Mouse (Mus musculus): ENCODE data around the gene Pak1. TPM values are rescaled to one million over a fixed set of nuclear protein-coding genes. Genes with fewer than 3 reads are reported as not detected.
"Not testable (repeated sequence)": the region's sequence is repeated elsewhere in the genome, so short reads cannot be mapped to it uniquely, and the experiment has no call there.

Pak1 gene
- polyA plus RNA-seq, 1 experiment from 2014 or later = 5.5 TPM

DNA sequence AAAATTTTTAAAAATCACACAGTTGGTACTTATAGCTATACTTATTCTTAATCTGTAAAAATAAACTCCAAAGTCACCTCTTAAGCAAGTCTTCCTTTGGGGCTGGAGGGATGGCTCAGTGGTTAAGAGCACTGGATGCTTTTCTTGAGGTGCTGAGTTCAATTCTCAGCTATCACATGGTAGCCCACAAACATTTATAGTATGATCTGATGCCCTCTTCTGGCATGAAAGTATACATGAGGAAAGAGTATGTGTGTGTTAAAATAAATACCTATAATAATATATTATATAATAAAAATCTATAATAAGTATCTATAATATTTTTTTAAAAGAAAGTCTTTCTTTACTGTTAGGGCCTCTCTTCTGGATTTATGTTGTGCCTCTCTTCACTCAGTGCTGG lies 58.2 kb downstream of the Pak1 start:
- no peak overlapping the region for H3K9ac ChIP-seq (ENCODE audit: low read depth, low read length)
- no peak overlapping the region for H3K27ac ChIP-seq (ENCODE audit: low read depth, low read length)
- H3K27me3 ChIP-seq (ENCODE audit: control insufficient read depth, insufficient read depth, low read length) = no peaks in the 10 kb centered on the region
- no peak overlapping the region for H3K4me2 ChIP-seq
- no peaks in the 10 kb centered on the region for H3K36me3 ChIP-seq (ENCODE audit: control insufficient read depth, insufficient read depth, low read length)
- H3K4me1 ChIP-seq (ENCODE audit: control insufficient read depth, insufficient read depth, low read length) = no peaks in the 10 kb centered on the region
- ATAC-seq (replicated peaks; ENCODE audit: insufficient number of reproducible peaks, low FRiP score, low TSS enrichment) = no peak
- no peaks in the 10 kb centered on the region for H3K9me3 ChIP-seq (replicated peaks; ENCODE audit: control insufficient read depth, low read length)
- no peak overlapping the region for H3K4me3 ChIP-seq (ENCODE audit: low read depth, low read length)

DNA sequence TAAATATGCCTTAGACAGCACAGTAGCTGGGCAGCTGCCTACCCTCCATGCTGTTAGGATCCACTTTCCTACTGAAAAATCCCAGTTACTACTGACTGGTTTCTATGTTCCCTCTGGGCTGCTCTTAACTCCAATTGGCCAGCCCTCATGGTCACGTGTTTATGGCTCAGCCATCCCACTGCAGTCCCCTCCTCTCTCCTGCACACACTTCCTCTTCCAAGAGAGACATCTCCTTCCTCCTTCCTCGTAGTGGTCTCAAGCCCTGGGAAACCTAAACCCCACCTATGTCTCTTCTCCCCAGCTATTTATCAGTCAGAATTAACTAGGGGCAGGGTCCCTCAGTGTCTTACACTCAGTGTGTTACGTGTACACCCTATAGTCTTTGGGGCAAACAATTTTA lies 61.2 kb downstream of the Pak1 start:
- H3K4me2 ChIP-seq; H3K27ac ChIP-seq (ENCODE audit: low read depth, low read length); H3K9ac ChIP-seq (ENCODE audit: low read depth, low read length); H3K27me3 ChIP-seq (ENCODE audit: control insufficient read depth, insufficient read depth, low read length); ATAC-seq (replicated peaks; ENCODE audit: insufficient number of reproducible peaks, low FRiP score, low TSS enrichment); H3K4me3 ChIP-seq (ENCODE audit: low read depth, low read length); H3K4me1 ChIP-seq (ENCODE audit: control insufficient read depth, insufficient read depth, low read length); H3K9me3 ChIP-seq (replicated peaks; ENCODE audit: control insufficient read depth, low read length); H3K36me3 ChIP-seq (ENCODE audit: control insufficient read depth, insufficient read depth, low read length): not testable (repeated sequence)
- WGBS (ENCODE audit: insufficient replicate concordance) = 66% methylated on average over 3 of the region's 3 CpGs

DNA sequence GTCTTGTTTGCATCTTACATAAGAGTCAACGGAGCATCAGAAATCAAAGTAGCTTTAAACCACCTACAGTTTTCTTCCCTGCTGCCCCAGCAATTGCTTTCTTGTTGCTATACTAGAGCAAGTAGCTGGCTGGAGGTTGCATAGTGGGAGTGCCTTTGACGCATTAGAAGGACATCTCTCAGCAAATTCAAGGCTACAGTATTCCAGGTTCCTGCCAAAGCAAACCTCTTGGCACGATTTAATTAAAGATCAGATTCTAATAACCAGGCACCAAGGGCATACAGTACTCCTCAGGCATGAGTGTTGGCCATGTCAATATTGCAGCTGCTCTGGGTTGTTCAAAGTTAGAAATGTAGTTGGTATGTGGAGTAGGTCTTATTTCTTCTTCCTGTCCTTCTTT lies 62.0 kb downstream of the Pak1 start:
- H3K9me3 ChIP-seq (replicated peaks; ENCODE audit: control insufficient read depth, low read length) = no peaks in the 10 kb centered on the region
- no peaks in the 10 kb centered on the region for H3K4me1 ChIP-seq (ENCODE audit: control insufficient read depth, insufficient read depth, low read length)
- no peak overlapping the region for H3K9ac ChIP-seq (ENCODE audit: low read depth, low read length)
- no peaks in the 10 kb centered on the region for H3K27me3 ChIP-seq (ENCODE audit: control insufficient read depth, insufficient read depth, low read length)
- no peak overlapping the region for H3K27ac ChIP-seq (ENCODE audit: low read depth, low read length)
- no peak overlapping the region for H3K4me2 ChIP-seq
- H3K4me3 ChIP-seq (ENCODE audit: low read depth, low read length) = no peak overlapping the region
- WGBS (ENCODE audit: insufficient replicate concordance) = 72% methylated on average over 3 of the region's 3 CpGs
- ATAC-seq (replicated peaks; ENCODE audit: insufficient number of reproducible peaks, low FRiP score, low TSS enrichment) = no peak
- H3K36me3 ChIP-seq (ENCODE audit: control insufficient read depth, insufficient read depth, low read length) = no peaks in the 10 kb centered on the region

DNA sequence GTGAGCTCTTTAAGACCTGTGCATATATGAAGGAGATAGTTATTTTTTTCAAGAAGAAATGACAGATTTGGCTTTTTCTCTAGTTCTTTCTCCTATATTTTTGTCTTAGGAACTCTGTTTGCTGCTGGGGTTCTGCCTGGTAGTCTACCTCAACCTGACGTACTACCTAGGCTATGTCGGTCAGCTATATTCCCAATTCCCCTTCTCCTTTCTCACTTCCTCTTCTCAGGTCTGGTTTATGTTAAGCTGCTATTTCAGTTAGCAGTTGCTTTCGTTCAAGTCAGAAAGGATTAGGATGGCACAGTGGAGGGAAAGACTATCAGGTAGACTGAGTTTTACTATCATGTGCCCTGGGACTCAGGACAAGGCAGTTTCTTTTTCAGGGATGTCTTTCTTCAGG lies 75.2 kb downstream of the Pak1 start:
- Histone ChIP-seq H3K9ac (ENCODE audit: low read depth, low read length) (no peak overlapping the region), H3K4me1 (ENCODE audit: control insufficient read depth, insufficient read depth, low read length) (no peaks in the 10 kb centered on the region), H3K4me2 (no peak overlapping the region), H3K27me3 (ENCODE audit: control insufficient read depth, insufficient read depth, low read length) (no peaks in the 10 kb centered on the region), H3K27ac (ENCODE audit: low read depth, low read length) (no peak overlapping the region), H3K4me3 (ENCODE audit: low read depth, low read length) (no peak overlapping the region), H3K36me3 (ENCODE audit: control insufficient read depth, insufficient read depth, low read length) (no peaks in the 10 kb centered on the region), H3K9me3 (replicated peaks; ENCODE audit: control insufficient read depth, low read length) (no peaks in the 10 kb centered on the region)
- no peak for ATAC-seq (replicated peaks; ENCODE audit: insufficient number of reproducible peaks, low FRiP score, low TSS enrichment)
- 71% methylated on average over 3 of the region's 3 CpGs for WGBS (ENCODE audit: insufficient replicate concordance)

DNA sequence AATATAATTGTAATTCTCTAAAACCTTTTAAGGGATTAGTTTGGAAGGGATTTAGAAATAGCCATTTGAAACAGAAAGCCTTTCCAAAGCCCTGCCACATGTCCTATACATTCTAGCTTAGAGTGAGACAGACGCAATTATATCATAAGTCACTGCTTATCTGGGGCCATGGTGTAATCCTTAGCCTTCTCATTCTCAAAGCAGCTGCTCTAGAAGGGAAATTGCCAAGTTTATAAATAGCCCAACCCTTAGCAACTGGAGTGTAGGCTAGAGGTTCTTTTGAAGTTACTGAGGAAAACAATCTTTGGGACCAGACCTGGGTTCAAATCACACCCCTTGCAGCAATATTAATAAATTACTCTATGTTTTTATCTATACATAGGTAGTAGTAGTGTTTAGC lies 76.2 kb downstream of the Pak1 start:
- WGBS (ENCODE audit: insufficient replicate concordance) = 26% methylated on average over 1 of the region's 1 CpGs
- Histone ChIP-seq H3K9ac (ENCODE audit: low read depth, low read length) (no peak overlapping the region), H3K27me3 (ENCODE audit: control insufficient read depth, insufficient read depth, low read length) (no peaks in the 10 kb centered on the region), H3K9me3 (replicated peaks; ENCODE audit: control insufficient read depth, low read length) (no peaks in the 10 kb centered on the region), H3K36me3 (ENCODE audit: control insufficient read depth, insufficient read depth, low read length) (no peaks in the 10 kb centered on the region), H3K27ac (ENCODE audit: low read depth, low read length) (no peak overlapping the region), H3K4me3 (ENCODE audit: low read depth, low read length) (no peak overlapping the region), H3K4me2 (no peak overlapping the region), H3K4me1 (ENCODE audit: control insufficient read depth, insufficient read depth, low read length) (no peaks in the 10 kb centered on the region)
- ATAC-seq (replicated peaks; ENCODE audit: insufficient number of reproducible peaks, low FRiP score, low TSS enrichment) = no peak

DNA sequence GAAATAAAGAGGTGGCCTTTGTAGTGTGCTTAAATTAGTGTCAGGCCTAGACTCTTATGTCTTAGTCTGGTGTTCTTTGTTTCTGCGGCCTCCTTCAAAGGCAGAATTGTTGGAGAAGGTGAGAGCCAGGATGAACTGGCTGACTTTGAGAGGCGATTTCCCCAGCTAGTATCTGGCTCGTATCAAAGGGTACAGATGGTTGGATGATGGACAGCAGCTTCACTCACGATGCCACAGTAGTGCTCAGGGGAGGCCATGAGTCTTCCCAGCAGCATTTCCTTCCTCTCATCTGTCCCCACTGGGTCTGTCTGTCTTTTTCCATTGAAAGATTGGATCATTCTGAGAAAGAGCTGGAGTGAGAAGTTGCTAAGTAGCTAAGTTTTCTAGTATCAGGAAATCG lies 79.5 kb downstream of the Pak1 start:
- Histone ChIP-seq H3K9ac (ENCODE audit: low read depth, low read length) (no peak overlapping the region), H3K9me3 (replicated peaks; ENCODE audit: control insufficient read depth, low read length) (no peaks in the 10 kb centered on the region), H3K27ac (ENCODE audit: low read depth, low read length) (no peak overlapping the region), H3K36me3 (ENCODE audit: control insufficient read depth, insufficient read depth, low read length) (no peaks in the 10 kb centered on the region), H3K4me1 (ENCODE audit: control insufficient read depth, insufficient read depth, low read length) (no peaks in the 10 kb centered on the region), H3K4me3 (ENCODE audit: low read depth, low read length) (no peak overlapping the region), H3K4me2 (no peak overlapping the region), H3K27me3 (ENCODE audit: control insufficient read depth, insufficient read depth, low read length) (no peaks in the 10 kb centered on the region)
- WGBS (ENCODE audit: insufficient replicate concordance) = 70% methylated on average over 5 of the region's 5 CpGs
- no peak for ATAC-seq (replicated peaks; ENCODE audit: insufficient number of reproducible peaks, low FRiP score, low TSS enrichment)

DNA sequence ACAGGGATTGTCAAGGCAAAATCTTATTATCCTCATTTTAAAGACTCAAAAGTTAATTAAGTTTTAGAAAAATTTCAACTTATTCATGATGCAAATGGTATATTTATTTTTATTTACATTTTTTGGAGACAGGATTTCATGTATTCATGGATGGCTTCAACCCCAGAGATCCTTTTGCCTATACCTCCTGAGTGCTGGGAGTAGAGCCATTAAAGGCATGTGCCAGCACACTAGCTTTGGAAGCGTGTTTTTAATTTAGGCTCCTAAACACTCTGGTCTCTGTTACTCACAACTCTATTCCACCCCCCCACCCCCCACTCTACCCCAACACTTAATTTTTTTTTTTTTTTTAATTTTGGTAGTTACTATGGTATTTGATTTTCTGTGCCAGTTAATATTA lies 80.4 kb downstream of the Pak1 start:
- H3K4me3 ChIP-seq (ENCODE audit: low read depth, low read length) = no peak overlapping the region
- no peaks in the 10 kb centered on the region for H3K4me1 ChIP-seq (ENCODE audit: control insufficient read depth, insufficient read depth, low read length)
- no peaks in the 10 kb centered on the region for H3K9me3 ChIP-seq (replicated peaks; ENCODE audit: control insufficient read depth, low read length)
- 79% methylated on average over 1 of the region's 1 CpGs for WGBS (ENCODE audit: insufficient replicate concordance)
- H3K4me2 ChIP-seq = no peak overlapping the region
- H3K27ac ChIP-seq (ENCODE audit: low read depth, low read length) = no peak overlapping the region
- no peaks in the 10 kb centered on the region for H3K27me3 ChIP-seq (ENCODE audit: control insufficient read depth, insufficient read depth, low read length)
- no peak overlapping the region for H3K9ac ChIP-seq (ENCODE audit: low read depth, low read length)
- no peaks in the 10 kb centered on the region for H3K36me3 ChIP-seq (ENCODE audit: control insufficient read depth, insufficient read depth, low read length)
- no peak for ATAC-seq (replicated peaks; ENCODE audit: insufficient number of reproducible peaks, low FRiP score, low TSS enrichment)

DNA sequence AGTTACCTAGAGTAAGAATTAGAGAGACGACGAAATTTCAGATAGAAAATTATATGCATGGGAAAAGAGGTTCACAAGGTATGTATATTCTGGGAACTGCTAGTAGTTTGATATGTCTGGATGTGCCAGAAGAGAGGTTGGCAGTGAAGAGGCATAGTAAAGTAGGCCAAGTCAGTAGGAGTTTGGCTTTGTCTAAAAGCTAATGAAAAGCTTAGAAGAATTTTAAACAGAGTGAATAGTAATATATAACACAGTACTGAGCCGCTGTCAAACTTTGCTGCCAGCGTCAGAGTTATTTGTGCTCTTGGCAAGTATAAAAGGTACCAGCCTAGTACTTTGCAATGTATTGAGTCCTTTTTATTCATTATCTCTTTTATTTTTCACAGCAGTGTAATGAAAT lies 84.1 kb downstream of the Pak1 start:
- H3K9ac ChIP-seq (ENCODE audit: low read depth, low read length) = no peak overlapping the region
- H3K27me3 ChIP-seq (ENCODE audit: control insufficient read depth, insufficient read depth, low read length) = no peaks in the 10 kb centered on the region
- no peaks in the 10 kb centered on the region for H3K9me3 ChIP-seq (replicated peaks; ENCODE audit: control insufficient read depth, low read length)
- no peak overlapping the region for H3K4me3 ChIP-seq (ENCODE audit: low read depth, low read length)
- H3K4me2 ChIP-seq = no peak overlapping the region
- no peaks in the 10 kb centered on the region for H3K36me3 ChIP-seq (ENCODE audit: control insufficient read depth, insufficient read depth, low read length)
- H3K4me1 ChIP-seq (ENCODE audit: control insufficient read depth, insufficient read depth, low read length) = no peaks in the 10 kb centered on the region
- no peak overlapping the region for H3K27ac ChIP-seq (ENCODE audit: low read depth, low read length)
- no peak for ATAC-seq (replicated peaks; ENCODE audit: insufficient number of reproducible peaks, low FRiP score, low TSS enrichment)
- WGBS (ENCODE audit: insufficient replicate concordance) = 87% methylated on average over 4 of the region's 4 CpGs

DNA sequence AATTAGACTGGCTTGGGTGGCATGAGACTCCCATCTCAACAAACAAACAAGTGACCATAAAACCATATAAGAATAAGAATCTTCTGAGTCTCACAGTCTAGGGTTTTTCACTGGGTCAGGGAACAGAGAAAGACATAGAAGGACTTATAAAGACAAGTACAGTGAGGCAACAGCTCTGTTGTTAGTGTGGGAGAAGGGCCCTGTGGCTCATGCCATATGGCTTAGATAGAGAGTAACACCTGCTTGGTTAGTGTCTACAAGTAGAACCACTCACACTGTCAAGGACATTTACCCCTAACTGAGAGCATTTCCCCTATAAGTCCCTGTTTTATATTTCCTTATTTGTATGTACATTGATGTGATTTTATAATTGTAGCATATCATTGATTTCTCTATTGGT lies 85.0 kb downstream of the Pak1 start:
- H3K4me2 ChIP-seq = no peak overlapping the region
- H3K27ac ChIP-seq (ENCODE audit: low read depth, low read length) = no peak overlapping the region
- no peak for ATAC-seq (replicated peaks; ENCODE audit: insufficient number of reproducible peaks, low FRiP score, low TSS enrichment)
- H3K36me3 ChIP-seq (ENCODE audit: control insufficient read depth, insufficient read depth, low read length) = no peaks in the 10 kb centered on the region
- H3K9ac ChIP-seq (ENCODE audit: low read depth, low read length) = no peak overlapping the region
- H3K4me1 ChIP-seq (ENCODE audit: control insufficient read depth, insufficient read depth, low read length) = no peaks in the 10 kb centered on the region
- no peaks in the 10 kb centered on the region for H3K27me3 ChIP-seq (ENCODE audit: control insufficient read depth, insufficient read depth, low read length)
- H3K9me3 ChIP-seq (replicated peaks; ENCODE audit: control insufficient read depth, low read length) = no peaks in the 10 kb centered on the region
- H3K4me3 ChIP-seq (ENCODE audit: low read depth, low read length) = no peak overlapping the region
